Mouse (Mus musculus): ENCODE measurements at regions not wholly inside any gene's neighbourhood (a gene's known extent, or its start where the extent isn't known, plus 50 kb on each side); places are given as distances from the start of the nearest gene placed in this dataset.

- ATAC-seq (replicated peaks in 1 of 2; ENCODE audit: insufficient read depth in 1 of 2, low FRiP score in 2 of 2, low TSS enrichment in 1 of 2, low read depth in 1 of 2, poor library complexity in 2 of 2, severe bottlenecking in 2 of 2) = no peak
Measured at GRCm38 (mm10) chr17:9895686-9896082, 226.2 kb upstream of the Pabpc6 start.

- ATAC-seq (replicated peaks in 1 of 2; ENCODE audit: insufficient read depth in 1 of 2, low FRiP score in 2 of 2, low TSS enrichment in 1 of 2, low read depth in 1 of 2, poor library complexity in 2 of 2, severe bottlenecking in 2 of 2) = no peak
Measured at GRCm38 (mm10) chr17:9894828-9895685, 225.5 kb upstream of the Pabpc6 start.

GRCm38 (mm10) chr17:9893966-9894365, 224.4 kb upstream of the Pabpc6 start:
- 0 out of 4 replicates have a peak, but pooled peaks of 1 of the 2 experiments have one; percentile 30 for ATAC-seq (replicated peaks in 1 of 2; ENCODE audit: insufficient read depth in 1 of 2, low FRiP score in 2 of 2, low TSS enrichment in 1 of 2, low read depth in 1 of 2, poor library complexity in 2 of 2, severe bottlenecking in 2 of 2)

DNA sequence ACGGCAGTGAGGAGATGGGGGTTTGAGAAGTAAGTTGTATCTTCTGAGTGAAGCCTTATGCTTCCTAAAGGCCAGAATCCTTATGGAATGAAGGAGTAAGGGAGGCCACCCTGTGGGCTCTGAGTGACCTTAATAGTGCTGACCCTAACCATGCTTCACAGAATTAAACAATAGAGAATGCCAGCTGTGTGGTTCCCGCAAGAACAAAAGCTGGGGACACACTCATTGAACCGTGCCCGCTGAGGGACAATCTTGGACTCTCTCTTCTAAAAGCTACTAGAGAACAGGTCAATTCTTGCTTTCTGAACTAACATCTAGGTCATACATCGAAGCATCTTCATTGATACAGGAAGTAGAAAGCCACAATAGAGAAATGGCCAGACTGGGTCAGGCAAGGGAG, 223.3 kb upstream of the Pabpc6 start:
- no peak for ATAC-seq (replicated peaks in 1 of 2; ENCODE audit: insufficient read depth in 1 of 2, low FRiP score in 2 of 2, low TSS enrichment in 1 of 2, low read depth in 1 of 2, poor library complexity in 2 of 2, severe bottlenecking in 2 of 2)

GRCm38 (mm10) chr17:9892141-9892540, 222.6 kb upstream of the Pabpc6 start:
- no peak for ATAC-seq (replicated peaks in 1 of 2; ENCODE audit: insufficient read depth in 1 of 2, low FRiP score in 2 of 2, low TSS enrichment in 1 of 2, low read depth in 1 of 2, poor library complexity in 2 of 2, severe bottlenecking in 2 of 2)

DNA sequence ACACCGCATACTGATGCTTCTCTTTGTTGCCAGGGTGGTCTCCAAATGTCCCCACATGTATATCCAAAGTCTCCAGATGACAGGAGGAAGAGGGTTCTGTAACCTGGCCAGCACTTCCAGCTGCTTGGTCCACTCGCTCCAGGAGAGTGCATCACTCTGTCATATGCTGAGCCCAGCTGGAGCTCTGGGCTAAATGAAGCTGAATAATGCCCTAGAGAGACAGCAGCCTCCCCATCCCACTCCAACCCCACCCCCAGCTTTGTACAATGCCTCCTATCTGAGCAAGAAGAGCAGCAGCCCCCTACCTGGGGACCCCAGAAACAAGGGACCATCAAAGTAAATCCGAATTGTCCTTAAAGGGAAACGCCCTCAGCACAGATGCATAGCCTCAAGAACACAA, 219.0 kb upstream of the Pabpc6 start:
- ATAC-seq (replicated peaks in 1 of 2; ENCODE audit: insufficient read depth in 1 of 2, low FRiP score in 2 of 2, low TSS enrichment in 1 of 2, low read depth in 1 of 2, poor library complexity in 2 of 2, severe bottlenecking in 2 of 2) = no peak

DNA sequence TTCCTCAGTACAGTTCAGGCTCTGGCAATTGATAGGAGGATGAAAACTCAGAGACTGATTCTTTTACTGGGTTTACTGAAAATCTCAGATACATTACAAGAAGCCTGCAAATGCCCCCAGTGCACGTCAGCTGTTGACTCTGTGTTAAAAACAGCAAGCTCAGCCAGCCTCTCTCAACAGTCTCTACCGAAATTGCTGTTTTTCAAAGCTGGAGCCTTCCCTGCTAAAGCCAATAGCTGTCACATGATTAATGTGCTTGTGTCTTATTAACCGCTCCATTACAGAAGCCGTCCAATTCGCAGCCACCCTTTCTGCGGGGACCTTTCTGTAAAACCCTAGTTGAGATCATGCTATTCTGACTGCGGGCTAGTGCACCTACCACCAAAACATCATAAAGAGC, 215.6 kb upstream of the Pabpc6 start:
- ATAC-seq (replicated peaks in 1 of 2; ENCODE audit: insufficient read depth in 1 of 2, low FRiP score in 2 of 2, low TSS enrichment in 1 of 2, low read depth in 1 of 2, poor library complexity in 2 of 2, severe bottlenecking in 2 of 2) = peak; percentile 25 to 33; a peak in 3 of 4 replicates

GRCm38 (mm10) chr17:9882639-9883226, 213.2 kb upstream of the Pabpc6 start:
- no peak for ATAC-seq (replicated peaks in 1 of 2; ENCODE audit: insufficient read depth in 1 of 2, low FRiP score in 2 of 2, low TSS enrichment in 1 of 2, low read depth in 1 of 2, poor library complexity in 2 of 2, severe bottlenecking in 2 of 2)

DNA sequence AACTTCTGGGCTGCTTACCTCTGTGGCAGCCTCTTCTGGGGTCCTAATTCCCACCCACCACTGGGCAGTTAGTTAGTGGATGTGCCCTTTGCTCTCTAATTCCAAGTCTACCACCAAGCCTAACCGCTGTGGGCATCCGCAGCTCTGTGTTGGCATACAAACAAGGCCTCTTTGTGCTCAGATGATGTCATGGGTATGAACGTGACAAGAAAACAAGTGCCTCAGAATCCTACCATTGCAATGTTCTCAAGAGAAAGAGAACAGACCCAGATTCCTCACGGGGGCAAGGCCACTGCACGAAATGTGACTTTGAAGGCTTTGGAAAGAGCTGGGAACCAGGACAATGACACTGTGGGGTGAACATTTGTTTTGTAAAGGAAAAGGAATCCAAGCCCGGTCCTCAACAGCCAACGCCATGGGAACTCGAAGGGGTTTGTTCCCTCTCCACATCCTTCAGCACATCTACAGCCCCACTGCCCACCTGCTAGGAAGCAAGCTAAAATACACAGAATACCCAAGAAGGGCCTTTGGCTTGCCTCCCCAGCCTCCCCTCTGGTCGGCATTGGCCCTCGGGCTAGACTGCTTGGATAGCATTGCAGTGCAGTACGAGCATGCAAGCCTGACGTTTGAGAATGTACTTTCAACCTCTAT, 210.2 kb upstream of the Pabpc6 start:
- no peak for ATAC-seq (replicated peaks in 1 of 2; ENCODE audit: insufficient read depth in 1 of 2, low FRiP score in 2 of 2, low TSS enrichment in 1 of 2, low read depth in 1 of 2, poor library complexity in 2 of 2, severe bottlenecking in 2 of 2)

DNA sequence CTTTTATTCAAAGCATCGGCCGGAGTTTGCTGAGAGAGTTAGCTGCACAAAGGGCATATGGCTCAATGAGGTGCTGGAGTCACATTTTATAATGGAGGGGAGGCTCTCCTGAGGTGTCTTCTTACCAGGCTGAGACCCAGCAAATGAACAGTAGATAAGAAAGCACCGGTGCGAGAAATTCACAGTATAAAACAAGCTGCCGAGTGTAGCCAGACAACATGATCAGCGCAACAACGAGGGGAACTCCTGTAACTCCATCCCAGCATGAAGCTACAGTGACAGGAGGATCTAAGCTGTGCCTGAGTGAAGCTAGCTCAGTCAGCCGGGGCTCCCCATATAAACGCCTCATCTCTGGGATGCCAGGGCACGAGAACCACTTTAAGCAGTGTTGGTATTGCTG, 204.2 kb upstream of the Pabpc6 start:
- no peak for ATAC-seq (replicated peaks in 1 of 2; ENCODE audit: insufficient read depth in 1 of 2, low FRiP score in 2 of 2, low TSS enrichment in 1 of 2, low read depth in 1 of 2, poor library complexity in 2 of 2, severe bottlenecking in 2 of 2)

- no peak for ATAC-seq (replicated peaks in 1 of 2; ENCODE audit: insufficient read depth in 1 of 2, low FRiP score in 2 of 2, low TSS enrichment in 1 of 2, low read depth in 1 of 2, poor library complexity in 2 of 2, severe bottlenecking in 2 of 2)
Measured at GRCm38 (mm10) chr17:9870237-9870636, 200.7 kb upstream of the Pabpc6 start.

GRCm38 (mm10) chr17:9868747-9869281, 199.3 kb upstream of the Pabpc6 start:
- no peak for ATAC-seq (replicated peaks in 1 of 2; ENCODE audit: insufficient read depth in 1 of 2, low FRiP score in 2 of 2, low TSS enrichment in 1 of 2, low read depth in 1 of 2, poor library complexity in 2 of 2, severe bottlenecking in 2 of 2)

DNA sequence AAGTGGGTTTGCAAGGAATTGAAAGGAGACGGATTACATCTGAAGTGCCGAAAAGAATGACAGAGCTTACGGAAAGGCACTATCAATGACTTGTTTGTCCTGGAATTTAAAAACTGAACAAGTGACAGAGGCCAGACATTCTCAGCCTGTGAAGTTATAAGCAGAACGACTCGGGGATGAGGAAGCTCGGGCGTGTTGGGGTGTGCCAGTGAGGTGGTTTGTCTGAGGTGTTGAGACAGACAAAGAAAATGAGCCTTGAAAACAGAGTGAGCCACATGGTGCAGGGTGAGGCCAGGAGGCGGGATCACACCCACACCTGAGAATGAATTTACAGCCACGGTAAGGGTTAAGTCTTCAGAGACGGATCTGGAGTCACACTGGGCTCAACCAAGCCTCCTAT, 194.7 kb upstream of the Pabpc6 start:
- ATAC-seq (replicated peaks in 1 of 2; ENCODE audit: insufficient read depth in 1 of 2, low FRiP score in 2 of 2, low TSS enrichment in 1 of 2, low read depth in 1 of 2, poor library complexity in 2 of 2, severe bottlenecking in 2 of 2) = no peak

DNA sequence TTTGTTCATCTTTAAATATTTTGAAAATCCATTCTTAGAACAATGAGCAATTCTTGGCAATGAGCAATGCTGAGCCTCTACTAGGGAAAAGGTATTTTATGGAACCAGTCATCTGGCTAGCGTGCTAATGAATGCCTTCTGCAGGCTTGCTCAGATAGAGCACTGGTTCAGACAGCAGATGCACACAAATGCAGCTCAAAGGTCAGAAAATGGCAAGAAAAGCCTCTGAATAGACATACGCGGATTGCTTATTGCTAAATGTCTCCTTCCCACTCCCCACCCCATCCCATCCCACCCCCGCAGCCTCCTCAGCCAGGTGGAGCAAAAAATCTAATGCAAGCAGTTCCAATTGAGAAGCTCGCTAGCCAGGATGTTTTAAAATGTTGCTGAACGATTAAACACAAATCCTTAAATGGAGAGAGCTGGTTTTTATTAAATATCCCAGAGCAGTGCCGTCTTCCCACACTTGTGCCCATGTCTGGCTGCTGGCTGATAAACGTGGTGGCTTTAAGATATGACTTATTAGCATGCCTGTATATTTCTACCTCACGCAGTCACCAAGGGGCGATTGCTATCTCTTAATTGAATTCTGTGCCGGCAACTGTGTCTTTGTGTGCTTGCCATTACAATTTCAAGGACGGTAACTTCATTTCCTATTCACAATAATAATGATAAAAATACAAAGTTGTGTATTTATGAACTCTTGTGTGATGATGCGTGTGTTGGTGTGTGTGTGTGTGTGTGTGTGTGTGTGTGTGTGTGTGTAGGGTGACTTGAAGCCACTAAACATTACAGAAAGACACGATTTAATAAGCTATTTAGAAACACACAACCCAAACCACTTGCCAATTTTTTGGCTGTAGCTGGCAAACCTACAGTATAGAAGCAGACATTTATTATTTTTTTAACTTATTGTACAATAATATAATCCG, 192.7 kb upstream of the Pabpc6 start:
- ATAC-seq (replicated peaks in 1 of 2; ENCODE audit: insufficient read depth in 1 of 2, low FRiP score in 2 of 2, low TSS enrichment in 1 of 2, low read depth in 1 of 2, poor library complexity in 2 of 2, severe bottlenecking in 2 of 2) = no peak

DNA sequence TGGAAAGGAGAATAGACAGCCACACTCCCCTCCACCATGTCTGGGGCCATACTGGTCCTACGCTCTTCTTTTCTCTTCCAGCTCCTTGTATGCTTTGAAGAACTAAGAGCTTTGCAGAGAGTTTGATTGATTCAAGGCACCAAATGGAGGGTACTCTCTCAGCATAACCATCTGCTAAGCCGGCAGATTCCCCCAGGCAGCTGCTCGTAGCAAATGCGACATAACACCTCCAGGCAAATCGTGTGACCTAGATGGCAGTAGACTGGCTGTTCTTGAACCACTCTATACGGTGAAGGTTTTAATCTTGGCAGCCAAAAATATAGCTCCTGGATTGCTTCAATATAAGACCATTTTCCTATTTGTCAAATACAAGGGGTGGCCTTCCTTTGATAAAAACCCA, 191.8 kb upstream of the Pabpc6 start:
- ATAC-seq (replicated peaks in 1 of 2; ENCODE audit: insufficient read depth in 1 of 2, low FRiP score in 2 of 2, low TSS enrichment in 1 of 2, low read depth in 1 of 2, poor library complexity in 2 of 2, severe bottlenecking in 2 of 2) = no peak

DNA sequence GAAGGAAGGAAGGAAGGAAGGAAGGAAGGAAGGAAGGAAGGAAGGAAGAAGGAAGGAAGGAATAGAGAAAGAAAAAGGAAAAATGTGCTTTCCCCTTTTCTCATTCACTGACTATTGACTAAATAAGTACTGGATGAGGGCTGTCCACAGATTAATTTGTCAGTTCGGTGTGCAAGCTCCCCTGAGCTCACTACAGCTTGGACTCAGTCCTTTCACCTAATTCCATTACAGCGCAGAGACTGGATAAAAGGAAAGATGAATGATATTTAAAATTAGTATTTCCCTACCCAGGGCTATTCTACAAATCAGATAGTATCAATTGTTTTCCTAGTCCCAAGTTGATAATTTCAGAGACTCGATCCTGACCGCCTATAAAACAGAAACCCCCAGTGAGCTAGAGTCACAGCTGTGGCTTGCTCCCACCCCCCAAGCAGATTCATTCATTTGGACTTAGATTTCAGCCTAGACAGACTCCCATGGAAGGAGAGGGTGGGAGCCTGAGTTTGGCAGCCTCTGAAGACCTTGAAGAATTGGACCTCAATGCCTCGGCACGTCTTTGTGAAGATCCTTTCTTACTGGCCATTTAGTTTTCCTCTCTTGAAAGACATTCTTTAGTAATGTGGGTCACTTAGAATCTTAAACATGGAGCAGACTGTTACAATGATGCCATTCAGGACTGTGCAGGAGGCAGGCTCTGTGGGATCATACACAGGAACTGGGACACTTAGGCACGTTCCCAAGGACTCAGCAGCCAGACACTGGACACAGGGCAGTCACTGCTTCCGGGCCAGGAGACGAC, 179.2 kb upstream of the Pabpc6 start:
- no peak for ATAC-seq (replicated peaks in 1 of 2; ENCODE audit: insufficient read depth in 1 of 2, low FRiP score in 2 of 2, low TSS enrichment in 1 of 2, low read depth in 1 of 2, poor library complexity in 2 of 2, severe bottlenecking in 2 of 2)
